Mouse (Mus musculus): ENCODE data around the gene Cpne2.
A peak's percentile ranks its signal among the peaks of the same experiment; 100 is the strongest.

Cpne2 gene

DNA sequence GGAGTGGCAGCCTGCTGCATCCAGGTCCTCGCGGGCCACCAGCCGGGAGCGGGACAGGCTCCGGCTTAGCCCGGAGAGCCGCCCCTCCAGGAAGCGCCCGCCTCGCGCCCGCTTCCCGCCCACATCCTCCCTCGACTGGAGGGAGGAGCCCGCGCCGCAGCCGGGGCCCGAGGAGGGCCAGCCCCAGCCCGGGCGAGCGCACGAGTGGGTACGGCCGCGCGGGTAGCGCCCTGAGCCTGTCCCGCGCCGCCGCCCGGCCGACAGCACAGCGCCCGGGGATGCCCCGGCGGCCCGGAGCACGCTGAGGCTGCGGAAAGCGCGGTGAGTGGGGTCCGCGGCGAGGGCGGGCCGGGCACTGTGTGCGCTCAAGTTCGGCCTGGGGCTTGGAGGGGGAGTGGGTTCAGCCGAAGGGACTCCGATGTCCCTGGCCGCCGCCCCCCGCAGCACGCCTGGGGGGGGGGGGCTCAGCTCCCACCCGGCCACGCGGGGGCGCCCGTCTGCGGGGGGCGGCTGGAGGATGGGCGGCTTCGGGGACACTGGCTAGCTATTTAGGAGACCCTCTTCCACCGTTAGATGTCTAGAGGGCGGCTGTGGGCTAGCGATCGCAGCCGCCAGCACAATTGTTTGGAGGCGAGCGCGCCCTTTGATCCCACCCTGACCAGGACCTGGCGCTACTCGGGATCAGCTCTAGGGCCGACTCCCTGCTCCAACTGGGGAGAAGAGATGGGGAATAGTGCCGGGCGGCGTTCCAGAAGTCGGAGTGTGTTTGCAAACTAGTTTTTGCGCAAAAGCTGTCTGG is at the start of gene Cpne2:
Gene Cpne2, plus strand, starts transcription at position 118 of the 799 bp plus-strand sequence.
- DNase-seq = peak; percentile 76 to 82

DNA sequence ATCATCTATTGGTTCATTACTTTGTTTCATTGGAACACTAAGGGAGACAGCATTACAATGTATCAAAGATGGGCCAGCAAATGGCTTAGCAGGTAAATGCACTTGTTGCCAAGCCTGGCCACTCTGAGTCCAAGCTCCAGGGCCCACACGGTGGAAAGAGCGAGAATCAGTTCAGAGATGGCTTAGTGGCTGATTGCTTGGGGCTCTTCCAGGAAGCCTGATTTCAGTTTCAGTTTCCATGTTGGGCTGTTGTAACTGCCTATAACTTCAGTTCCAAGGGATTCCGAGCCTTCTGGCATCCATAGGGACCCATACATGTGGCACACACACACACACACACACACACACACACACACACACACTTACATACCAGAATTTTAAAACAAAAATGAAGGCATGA is 47.5 kb upstream of the Cpne2 start:
- DNase-seq = no peak

DNA sequence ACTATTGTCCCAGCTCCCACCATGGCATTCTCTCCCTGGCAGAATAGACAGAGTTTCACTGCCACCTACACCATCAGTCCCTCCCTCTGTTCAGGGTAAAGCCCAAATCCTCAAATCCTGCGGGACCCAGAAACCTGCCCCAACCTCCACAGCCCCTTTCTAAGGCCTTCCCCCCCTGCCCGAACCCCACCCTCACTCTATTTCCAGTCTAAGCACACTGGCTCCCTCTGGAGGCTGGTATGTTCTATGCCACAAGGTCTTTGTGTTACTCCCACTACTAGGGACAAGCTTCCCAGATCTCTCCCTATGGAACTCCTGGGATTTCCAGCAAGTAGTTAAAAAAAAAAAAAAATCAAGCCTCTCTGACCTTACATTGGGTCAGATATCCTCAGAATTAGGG is 46.9 kb upstream of the Cpne2 start:
- peak; percentile 70 to 77 for DNase-seq

DNA sequence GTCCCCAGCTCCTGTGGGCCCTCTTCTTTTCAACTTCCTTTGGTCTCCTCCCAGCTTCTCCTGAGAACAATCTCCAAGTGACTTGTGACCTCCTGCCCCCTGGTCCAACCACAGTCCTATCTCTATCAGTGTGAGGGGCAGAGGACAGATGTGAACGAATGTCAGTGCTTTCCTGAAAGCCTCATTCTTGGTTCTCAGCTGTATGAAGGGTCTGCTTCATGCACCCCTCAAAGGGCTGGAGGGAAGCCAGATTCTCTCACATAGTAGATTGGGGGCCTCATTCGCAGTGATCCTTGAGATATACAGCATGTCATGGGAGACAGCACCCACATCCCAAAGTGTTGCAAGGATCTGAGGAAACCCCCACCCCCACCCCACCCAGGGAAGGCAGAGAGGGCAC is 44.8 kb upstream of the Cpne2 start:
- no peak for DNase-seq

DNA sequence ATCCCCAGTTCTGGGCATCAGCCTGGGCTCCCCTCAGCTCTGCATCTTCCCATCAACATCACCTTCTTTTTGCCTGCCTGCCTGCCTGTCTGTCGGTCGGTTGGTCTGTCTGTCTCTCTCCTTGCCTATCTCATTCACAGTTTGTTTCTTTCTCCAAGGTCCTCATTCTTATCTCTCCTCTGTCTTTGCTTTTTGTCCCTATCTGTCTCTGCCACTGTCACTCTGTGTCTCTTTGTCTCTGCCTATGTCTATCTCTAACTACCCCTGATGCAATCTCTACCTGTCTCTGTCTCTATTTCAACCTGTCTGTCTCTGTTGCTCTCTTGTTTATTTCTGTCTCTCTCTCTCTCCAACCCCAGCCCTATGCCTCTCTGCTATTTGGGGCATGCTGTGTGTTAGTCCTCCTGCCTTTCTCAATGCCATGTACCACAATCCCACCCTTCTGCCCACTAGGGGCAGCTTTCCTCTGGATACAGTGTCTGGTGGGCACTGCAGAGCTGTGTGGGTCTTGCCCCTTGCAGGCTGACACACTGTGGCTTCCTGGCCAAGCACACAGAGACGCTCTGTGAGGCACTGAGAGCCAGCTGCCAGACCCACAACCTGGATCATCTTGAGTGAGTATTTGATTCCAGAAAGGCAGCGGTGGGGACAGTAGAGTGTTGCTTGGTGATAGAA is 42.8 kb upstream of the Cpne2 start:
- DNase-seq = no peak

DNA sequence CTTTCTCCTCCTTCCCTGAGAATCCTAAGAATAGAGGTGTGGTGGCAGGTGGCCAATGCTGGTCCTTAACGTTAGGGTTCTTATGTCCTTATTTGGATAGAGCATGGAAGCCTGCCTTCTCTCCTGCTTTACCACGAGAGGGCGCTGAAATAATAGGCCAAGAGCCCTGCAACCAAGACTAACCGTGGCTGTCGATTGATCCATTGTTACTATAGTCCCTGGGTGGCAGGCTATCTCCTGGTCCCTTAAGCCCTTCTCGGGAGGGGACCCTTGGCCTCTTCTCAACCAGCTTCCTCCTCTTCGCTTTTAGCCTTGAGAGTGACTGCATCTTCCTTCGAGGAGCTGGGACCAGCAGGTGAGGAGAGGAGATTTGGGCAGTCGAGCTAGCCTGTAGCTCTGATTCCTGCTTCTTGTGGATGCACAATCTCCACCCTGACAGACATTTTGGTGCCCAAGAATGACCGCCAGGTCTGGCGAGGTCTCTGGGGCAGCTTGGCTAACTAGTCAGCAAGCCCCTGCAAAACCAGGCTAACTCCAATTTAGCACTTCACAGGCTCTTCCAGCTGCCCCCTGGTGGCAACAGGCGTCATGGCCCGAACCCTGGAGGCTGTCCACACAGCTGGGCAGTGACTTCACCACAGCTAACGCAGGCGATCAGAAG is 40.6 kb upstream of the Cpne2 start:
- DNase-seq = peak; percentile 87 to 90

DNA sequence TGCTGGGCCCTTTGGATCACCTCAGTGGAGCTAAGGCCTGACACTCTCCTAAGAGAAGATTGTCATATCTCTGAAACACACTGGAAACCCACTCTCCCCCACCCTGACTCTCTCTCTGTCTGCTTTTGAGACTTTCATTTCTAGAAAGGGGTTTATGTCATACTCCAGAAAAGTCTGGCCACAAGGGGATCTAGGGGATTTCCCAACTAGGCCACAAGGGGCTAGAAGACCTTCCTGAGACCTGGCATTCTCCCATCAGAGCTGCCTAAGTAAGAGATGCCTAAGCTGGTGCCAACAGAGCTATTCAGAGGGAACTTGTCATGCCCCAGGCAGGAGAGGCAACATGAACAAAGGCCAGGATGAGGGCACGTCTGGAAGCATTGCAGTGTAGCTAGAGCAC is 39.5 kb upstream of the Cpne2 start:
- DNase-seq = no peak

DNA sequence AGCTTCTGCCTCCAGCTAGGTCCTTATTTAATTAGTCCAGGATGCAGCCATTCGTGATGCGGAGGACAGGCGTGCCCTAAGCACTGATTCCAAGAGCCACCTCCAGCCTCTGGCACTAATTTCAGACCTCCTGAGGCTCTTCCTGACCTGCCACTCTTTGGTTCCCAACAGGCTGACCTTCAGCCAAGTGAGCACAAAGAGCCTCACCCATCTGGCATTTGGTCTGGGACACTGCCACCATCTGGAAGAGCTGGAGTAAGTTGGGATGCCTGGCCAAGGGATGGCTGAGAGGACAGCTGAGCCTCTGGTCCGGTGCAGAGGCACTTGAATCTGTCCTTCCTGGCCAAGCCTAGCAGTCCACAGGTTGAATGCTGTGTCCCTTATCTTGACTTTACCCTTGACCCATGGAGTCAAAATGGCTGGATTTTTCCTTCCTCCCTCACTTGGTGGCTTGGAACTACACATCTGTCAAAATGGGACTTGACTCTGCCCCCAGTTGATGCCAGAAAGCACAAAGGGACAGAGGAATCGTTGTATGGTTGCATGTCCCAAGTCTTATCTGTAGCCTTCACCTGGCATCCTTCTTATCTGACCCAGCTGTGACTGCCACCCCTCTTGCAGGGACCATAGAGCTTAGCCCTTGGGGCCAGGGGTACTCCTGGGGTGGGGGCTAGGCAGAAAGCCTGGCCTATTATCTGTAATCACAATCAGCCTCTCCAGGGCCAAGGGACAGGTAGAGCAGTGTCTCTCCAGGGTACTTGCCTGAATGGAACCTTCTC is 17.2 kb upstream of the Cpne2 start:
- DNase-seq = no peak

DNA sequence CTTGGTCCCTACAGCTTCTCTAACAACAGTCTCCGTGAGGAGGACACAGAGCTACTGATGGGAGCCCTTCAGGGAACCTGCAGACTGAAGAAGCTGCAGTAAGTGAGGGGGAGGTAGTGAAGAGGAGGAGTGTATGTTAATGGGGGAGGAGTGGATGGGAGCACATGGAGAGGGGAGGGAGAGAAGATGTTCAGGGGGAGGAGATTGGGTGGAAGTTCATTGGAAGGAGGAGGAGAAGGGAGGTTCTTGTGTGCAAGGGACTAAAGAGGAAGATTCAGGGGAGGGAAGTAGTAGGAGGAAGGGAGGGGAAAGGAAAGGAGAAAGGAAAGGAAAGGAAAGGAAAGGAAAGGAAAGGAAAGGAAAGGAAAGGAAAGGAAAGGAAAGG is 16.6 kb upstream of the Cpne2 start:
- no peak for DNase-seq

DNA sequence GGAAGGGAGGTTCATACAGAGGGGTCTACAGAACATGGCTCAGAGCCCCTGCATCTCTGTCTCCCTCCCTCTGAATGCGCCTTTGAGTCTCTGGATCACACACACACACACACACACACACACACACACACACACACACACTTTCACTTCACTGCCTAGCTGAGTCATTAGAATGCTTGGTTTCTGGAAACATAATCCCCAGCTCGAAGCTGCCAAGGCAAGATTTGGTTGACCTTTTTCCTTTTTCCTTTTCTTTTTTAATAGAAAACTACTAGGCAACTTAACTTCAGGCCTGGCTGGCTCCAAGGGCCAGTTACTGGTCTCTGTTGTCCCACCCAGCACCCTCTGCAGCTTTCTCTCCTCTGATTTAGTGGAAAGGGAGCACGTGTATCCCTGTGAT is 16.0 kb upstream of the Cpne2 start:
- DNase-seq = no peak

DNA sequence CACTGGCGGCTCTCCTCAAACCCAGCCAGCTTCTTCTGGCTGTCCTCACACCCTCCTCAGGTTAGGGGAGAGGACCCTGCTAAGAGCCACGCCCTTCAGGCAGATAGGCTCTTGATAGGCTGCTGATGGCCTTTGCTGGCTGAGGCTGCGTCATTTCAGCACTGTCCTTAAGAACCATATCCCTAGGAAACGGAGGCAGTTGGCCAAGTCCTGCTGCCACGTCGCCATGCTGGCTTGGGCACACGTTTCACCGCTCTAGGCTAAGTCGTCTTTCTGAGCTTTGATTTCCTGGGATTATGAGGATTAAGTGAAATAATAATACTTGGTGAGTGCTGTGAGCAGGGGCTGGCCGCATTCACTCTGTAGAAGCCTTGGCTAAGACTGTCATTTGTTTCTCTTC is 14.5 kb upstream of the Cpne2 start:
- no peak for DNase-seq

DNA sequence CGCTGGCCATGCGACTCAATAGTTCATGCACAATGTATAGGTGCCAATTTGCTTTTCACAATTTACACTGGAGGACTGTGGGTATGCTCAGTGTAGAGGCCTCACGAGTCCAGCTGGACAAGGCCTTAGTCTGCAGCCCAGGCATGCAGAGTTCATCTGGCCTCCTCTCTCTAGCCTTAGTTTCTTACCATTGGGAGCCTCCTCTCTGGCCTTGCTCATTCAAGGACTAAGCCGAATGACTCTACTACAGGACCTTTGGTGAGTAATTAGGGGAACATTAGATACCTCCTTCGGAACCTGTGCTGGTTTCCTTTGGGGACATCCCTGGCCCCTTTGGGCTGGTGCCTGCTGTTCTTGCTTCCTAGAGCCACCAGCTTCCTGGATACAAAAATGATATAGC is 13.8 kb upstream of the Cpne2 start:
- no peak for DNase-seq

DNA sequence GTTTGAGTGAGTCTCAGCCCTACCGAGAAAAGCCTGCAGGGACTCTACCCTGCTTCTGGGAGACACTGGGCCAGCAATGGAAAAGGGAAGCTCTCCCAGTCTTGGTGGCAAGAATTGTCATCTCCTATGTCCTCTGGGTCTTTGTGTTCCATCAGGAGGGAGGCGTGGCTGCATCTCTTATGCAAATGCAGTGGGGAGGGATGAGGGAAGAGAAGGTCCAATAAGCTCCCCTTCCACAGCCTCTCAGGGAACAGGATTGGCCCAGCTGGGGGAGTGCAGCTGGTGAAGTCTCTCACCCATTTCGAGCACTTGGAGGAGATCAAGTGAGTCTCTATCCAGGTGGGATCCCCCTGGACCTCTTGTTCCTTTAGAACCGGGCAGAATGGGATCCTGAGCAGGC is 11.3 kb upstream of the Cpne2 start:
- DNase-seq = no peak

DNA sequence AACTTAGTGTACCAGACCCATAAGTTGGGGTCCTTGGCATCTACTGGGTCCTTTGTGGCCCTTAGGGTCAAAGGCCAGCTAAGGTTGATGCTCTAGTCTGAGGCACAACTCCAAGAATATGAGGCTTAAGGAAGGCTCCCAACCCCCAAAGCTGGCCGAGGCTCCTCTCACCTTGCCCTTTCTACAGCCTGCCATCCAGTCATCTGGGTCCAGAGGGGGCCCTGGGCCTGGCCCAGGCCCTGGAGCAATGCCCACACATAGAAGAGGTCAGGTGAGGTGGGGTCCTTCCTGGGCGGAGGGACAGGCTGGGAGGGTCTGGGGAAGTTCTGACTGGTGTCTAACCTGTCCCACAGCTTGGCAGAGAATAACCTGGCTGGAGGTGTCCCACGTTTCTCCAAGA is 10.3 kb upstream of the Cpne2 start:
- DNase-seq = no peak

DNA sequence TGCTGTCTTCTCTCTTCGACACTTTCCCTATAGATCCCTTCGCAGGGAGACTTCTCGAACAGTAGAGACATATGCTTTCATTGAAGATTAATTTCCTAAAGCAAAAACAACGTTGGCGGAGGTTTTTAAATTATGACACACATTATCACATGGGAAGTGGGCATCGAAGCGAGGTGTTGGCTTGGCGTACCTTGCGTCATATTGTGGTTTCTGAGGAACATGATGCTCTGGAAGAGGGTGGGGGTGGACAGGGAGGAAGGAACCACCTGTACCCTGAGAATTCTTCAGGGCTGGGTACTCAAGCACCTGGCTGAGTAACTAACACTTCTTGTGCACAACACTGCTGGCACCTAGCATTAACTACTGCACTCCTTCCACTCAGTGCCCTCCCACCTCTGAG is 8.2 kb upstream of the Cpne2 start:
- no peak for DNase-seq

DNA sequence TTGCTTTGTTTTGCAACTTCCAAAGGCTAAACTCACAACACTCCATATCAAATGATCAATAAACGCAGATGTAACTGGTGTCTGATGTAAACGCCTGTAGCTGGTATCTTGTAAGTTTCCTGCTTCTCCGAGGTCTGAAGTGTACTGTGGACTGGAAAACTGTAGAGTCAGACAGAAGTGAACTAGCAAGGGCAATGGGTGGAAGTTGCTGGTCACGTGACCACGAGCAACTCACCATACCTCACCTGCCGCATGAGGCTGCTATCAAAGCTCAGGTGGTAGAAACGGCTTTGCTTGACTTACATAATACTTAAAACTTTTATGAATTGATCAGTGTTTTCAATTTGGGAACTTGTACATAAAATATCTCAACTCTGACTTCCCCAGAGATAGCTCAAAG is 5.6 kb upstream of the Cpne2 start:
- DNase-seq = no peak

DNA sequence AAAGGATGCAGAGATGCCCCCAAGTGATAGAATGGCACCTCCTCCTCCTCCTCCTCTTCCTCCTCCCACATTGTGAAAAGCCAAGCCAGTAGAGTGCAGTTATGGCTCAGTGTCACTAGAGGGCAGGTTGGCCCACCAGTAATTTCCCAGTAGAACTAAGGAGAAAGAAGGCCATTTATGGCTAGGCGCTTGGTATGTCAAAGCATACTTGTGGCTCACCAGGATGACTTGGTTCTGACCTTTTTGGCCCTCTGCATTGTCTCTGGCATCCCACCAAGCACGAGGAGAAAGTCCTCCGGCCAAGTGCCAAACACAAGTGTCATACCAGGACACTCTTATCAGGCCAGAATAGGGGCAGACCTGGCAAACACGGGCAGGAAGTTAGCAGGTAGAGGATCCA is 4.5 kb upstream of the Cpne2 start:
- DNase-seq = peak; percentile 59 to 70

DNA sequence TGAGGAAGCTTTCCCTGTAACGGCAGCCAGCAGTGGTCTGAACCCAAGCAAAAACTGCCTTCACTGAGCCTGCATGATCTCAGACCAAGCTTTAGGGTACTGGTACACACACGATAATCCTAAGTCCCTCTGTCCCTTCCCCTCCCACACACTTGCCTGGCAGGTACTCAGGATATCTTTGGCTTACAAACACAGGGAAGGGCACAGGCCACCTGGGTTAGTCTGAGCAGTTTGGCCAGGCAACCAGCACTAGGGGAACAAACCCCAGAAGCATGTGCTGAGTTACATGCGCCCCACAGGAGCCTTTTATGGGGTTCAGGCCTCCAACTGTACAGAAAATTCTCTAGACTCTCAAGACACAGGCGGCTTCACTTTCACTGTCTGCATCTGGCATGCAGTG is 2.9 kb upstream of the Cpne2 start:
- no peak for DNase-seq

DNA sequence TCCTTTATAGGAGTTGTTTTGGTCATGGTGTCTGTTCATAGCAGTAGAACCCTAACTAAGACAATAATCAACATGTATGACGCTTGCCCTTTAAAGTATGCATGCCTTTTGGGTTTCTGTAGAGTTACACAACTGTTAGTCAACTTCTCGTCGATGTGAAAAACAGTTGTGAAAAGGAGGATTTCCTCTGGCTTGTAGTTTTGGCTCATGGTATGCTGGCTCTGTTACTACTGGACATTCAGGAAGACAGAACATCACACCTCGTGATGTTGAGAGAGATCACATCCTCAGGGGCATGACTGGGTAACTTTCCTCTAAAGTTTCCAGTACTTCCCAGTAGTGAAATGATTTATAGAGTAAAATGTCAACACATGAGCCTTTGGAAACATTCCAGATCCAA is 2.1 kb upstream of the Cpne2 start:
- no peak for DNase-seq

DNA sequence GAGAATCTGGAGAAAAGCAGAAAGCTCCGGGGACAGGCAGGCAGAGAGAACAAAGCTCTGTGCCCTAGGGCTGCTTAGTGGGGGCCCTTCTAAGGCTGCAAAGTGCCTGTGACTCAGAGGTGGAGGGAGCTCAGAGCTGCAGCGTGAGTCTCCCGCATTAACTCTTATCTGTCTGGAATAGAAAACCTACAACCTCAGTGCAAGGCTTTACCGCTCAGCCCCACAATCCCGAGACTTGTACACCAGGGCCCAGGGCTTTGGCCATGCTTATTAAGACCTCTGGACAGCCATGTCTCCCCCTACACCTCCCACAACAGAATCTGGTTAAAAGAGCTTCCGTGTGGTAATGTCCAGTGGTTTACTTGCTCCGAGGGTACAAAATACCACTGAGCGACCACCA is 790 bp upstream of the Cpne2 start:
- DNase-seq = peak in 1 of 2 experiments; percentile 16

DNA sequence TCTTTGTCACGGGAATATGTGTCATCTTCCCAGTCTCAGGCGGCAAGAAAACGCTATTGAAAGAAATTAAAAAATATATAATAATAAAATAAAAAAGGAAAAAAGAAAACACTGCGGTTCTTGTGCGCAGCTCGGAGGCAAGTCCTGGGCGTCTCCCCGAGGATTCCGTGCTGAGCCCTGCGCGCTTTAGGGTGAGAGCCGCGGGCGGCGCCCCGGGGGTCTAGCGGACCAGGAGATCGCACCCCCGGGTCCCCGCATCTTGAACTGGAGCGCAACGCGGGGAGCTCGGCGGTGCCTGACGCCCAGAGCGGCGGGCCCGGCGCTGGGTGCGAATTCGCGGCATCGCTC is 291 bp upstream of the Cpne2 start:
- no peak for DNase-seq

DNA sequence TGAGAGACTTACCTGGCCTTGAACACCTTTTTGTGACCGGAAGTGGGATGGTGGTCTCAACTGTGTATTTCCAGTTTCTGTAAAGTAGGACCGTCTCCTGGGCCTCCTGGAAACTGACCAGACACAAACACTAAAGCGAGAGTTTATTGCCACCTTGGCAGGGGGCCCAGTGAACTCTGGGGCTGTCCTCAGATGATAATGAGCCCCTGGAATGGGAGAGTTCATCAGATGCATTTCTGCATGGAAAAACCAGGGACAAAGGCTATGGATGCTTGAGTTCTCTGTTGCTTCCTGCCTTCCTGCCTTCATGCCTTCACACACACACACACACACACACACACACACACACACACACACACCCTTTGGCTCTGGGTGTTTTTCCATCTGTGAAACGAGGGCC is 1.8 kb downstream of the Cpne2 start:
- DNase-seq = peak; percentile 45 to 62

DNA sequence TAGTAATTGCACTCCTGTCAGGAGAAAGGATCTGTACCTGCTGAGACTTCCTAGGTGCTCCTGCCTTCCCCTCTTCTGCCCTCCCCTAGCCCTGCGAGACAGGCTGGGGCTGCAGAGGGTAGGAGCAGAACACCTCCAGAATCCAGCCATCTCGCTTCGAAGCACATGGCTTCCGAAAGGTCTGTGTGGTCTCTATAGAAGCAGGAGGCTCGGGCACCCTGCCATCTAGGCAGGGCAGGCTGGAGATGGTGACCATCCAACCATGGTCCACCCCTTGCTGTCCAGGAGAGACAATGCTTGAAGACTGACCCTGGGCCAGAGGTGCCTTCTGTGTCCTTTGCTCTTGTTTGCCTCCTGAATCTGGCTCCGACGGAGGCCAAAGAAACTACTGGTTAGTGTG is 2.8 kb downstream of the Cpne2 start:
- peak in 1 of 2 experiments; percentile 34 for DNase-seq

Data from kidney, postnatal 4 days (tissue).